Mouse (Mus musculus) liver, postnatal 0 days (tissue): ENCODE results near the gene 1700012P22Rik. TPM values are rescaled to one million over a fixed set of nuclear protein-coding genes. Genes with fewer than 3 reads are reported as not detected.

Experiments
- ATAC-seq: fragments of 200-750 bp; cut with Nextera tagmentation; 2 replicates; pipeline ENCODE4 v1.8.0; 2017; ENCODE audit warnings: mild to moderate bottlenecking, moderate library complexity
- DNase-seq: peaks from one replicate; pipeline ENCODE4 v3.0.0-alpha.2; 2016
- H3K27ac ChIP-seq: fragments of 300-500 bp; sonication (generic); 2 replicates; pipeline ENCODE4 v1.5.1; 2014; ENCODE audit warnings: antibody characterized with exemption, moderate library complexity, mild to moderate bottlenecking, low read depth
- H3K27me3 ChIP-seq: fragments of 300-500 bp; sonication (generic); 2 replicates; pipeline ENCODE4 v1.6.1; 2014; ENCODE audit warnings: low read length, control low read depth, mixed read lengths; ENCODE audit not compliant: insufficient read depth
- H3K36me3 ChIP-seq: fragments of 300-500 bp; sonication (generic); replicated peaks from 2 replicates; pipeline ENCODE4 v1.6.1; 2014; ENCODE audit warnings: mild to moderate bottlenecking, control low read depth, low read length, moderate library complexity, mixed read lengths; ENCODE audit not compliant: insufficient read depth
- H3K4me1 ChIP-seq: fragments of 300-500 bp; sonication (generic); 2 replicates; pipeline ENCODE4 v1.6.1; 2014; ENCODE audit warnings: antibody characterized with exemption, mild to moderate bottlenecking, control low read depth; ENCODE audit not compliant: insufficient read depth
- H3K4me2 ChIP-seq: fragments of 300-500 bp; sonication (generic); 2 replicates; pipeline ENCODE4 v1.6.1; 2014; ENCODE audit warnings: low read depth, mild to moderate bottlenecking, low read length, moderate library complexity, mixed read lengths
- H3K4me3 ChIP-seq: fragments of 300-500 bp; sonication (generic); 2 replicates; pipeline ENCODE4 v1.5.1; 2014; ENCODE audit warnings: low read depth, low read length
- H3K9ac ChIP-seq: fragments of 300-500 bp; sonication (generic); replicated peaks from 2 replicates; pipeline ENCODE4 v1.6.1; 2014; ENCODE audit warnings: mild to moderate bottlenecking, moderate library complexity
- H3K9me3 ChIP-seq: fragments of 300-500 bp; sonication (generic); 2 replicates; pipeline ENCODE4 v1.6.1; 2016; ENCODE audit warnings: mild to moderate bottlenecking, control low read depth, low read length, mixed read lengths
- CTCF ChIP-seq: sonication (generic); IDR thresholded peaks from 2 replicates; pipeline ENCODE4 v1.5.1; 2016; ENCODE audit warnings: antibody characterized with exemption, low read depth
- EP300 ChIP-seq: IDR thresholded peaks from 2 replicates; pipeline ENCODE4 v1.6.1; 2016; ENCODE audit warnings: antibody characterized with exemption, low read depth, mild to moderate bottlenecking
- WGBS: fragments of 180-500 bp; shearing (Covaris S2); extraction: QIAGEN DNeasy Blood & Tissue Kit; methylation state at CpG from one replicate; pipeline ENCODE4 v1.1.7; 2014; ENCODE audit not compliant: insufficient replicate concordance; 5-methylcytosine and 5-hydroxymethylcytosine counted together
- polyA plus RNA-seq: library from polyadenylated mRNA; unstranded; fragments of >200 nt; fragmentation: Nextera tagmentation; extraction: Ambion mirVana; gene quantifications from 2 replicates; pipeline ENCODE4 v1.2.1, GENCODE M21; 2015

Gene 1700012P22Rik
- polyA plus RNA-seq, 1 experiment from 2014 or later = not detected

GRCm38 (mm10) chr4:144441095-144441494, 2.5 kb upstream of the 1700012P22Rik start:
- DNase-seq (no peak), ATAC-seq (no peak)
- no peaks in the 10 kb centered on the region for H3K36me3 ChIP-seq
- H3K4me1 ChIP-seq = no peaks in the 10 kb centered on the region
- no peaks in the 10 kb centered on the region for H3K27me3 ChIP-seq
- no peak overlapping the region for H3K4me3 ChIP-seq
- no peak overlapping the region for H3K9ac ChIP-seq
- no peaks in the 10 kb centered on the region; the same call in 1 of the 2 replicates for H3K9me3 ChIP-seq
- no peak for TF ChIP-seq EP300
- H3K27ac ChIP-seq = no peak overlapping the region
- no peak overlapping the region for H3K4me2 ChIP-seq
- WGBS = 80% methylated on average over 4 of the region's 4 CpGs

GRCm38 (mm10) chr4:144433216-144433615, 5.4 kb downstream of the 1700012P22Rik start:
- WGBS = 72% methylated on average over 5 of the region's 5 CpGs

GRCm38 (mm10) chr4:144430723-144431122, 7.8 kb downstream of the 1700012P22Rik start:
- WGBS = 56% methylated on average over 2 of the region's 2 CpGs
- Histone ChIP-seq H3K4me2 (no peak overlapping the region), H3K9me3 (no peaks in the 10 kb centered on the region), H3K27ac (no peak overlapping the region), H3K4me1 (no peaks in the 10 kb centered on the region), H3K4me3 (no peak overlapping the region), H3K9ac (no peak overlapping the region), H3K36me3 (no peaks in the 10 kb centered on the region), H3K27me3 (no peaks in the 10 kb centered on the region)
- TF ChIP-seq CTCF (no peak), EP300 (no peak)
- DNase-seq = no peak
- ATAC-seq = no peak

More at GRCm38 (mm10) chr4:144433216-144433615, 5.4 kb downstream of the 1700012P22Rik start:
- Histone ChIP-seq H3K4me2 (no peak overlapping the region), H3K27me3 (no peaks in the 10 kb centered on the region), H3K4me1 (no peaks in the 10 kb centered on the region), H3K27ac (no peak overlapping the region), H3K9ac (no peak overlapping the region), H3K9me3 (no peaks in the 10 kb centered on the region), H3K36me3 (no peaks in the 10 kb centered on the region), H3K4me3 (no peak overlapping the region)
- TF ChIP-seq CTCF (no peak), EP300 (no peak)
- ATAC-seq = no peak
- DNase-seq = no peak

GRCm38 (mm10) chr4:144428868-144429267, 9.7 kb downstream of the 1700012P22Rik start:
- Histone ChIP-seq H3K27me3 (no peaks in the 10 kb centered on the region), H3K27ac (no peak overlapping the region), H3K4me3 (no peak overlapping the region), H3K9ac (no peak overlapping the region), H3K9me3 (no peaks in the 10 kb centered on the region), H3K36me3 (no peaks in the 10 kb centered on the region), H3K4me1 (no peaks in the 10 kb centered on the region), H3K4me2 (no peak overlapping the region)
- no peak for TF ChIP-seq EP300
- TF ChIP-seq CTCF = peak; percentile 30
- DNase-seq (no peak), ATAC-seq (no peak)
- WGBS = 15% methylated on average over 3 of the region's 3 CpGs

- Histone ChIP-seq H3K9me3 (no peaks in the 10 kb centered on the region), H3K4me2 (no peak overlapping the region), H3K9ac (no peak overlapping the region), H3K27ac (no peak overlapping the region), H3K36me3 (no peaks in the 10 kb centered on the region), H3K4me3 (no peak overlapping the region), H3K4me1 (no peaks in the 10 kb centered on the region), H3K27me3 (no peaks in the 10 kb centered on the region)
- DNase-seq (no peak), ATAC-seq (no peak)
- TF ChIP-seq CTCF (no peak), EP300 (no peak)
- 57% methylated on average over 5 of the region's 5 CpGs for WGBS
Measured at GRCm38 (mm10) chr4:144424590-144424989, 14.0 kb downstream of the 1700012P22Rik start.

GRCm38 (mm10) chr4:144420644-144421043, 17.9 kb downstream of the 1700012P22Rik start:
- Histone ChIP-seq H3K27me3 (no peaks in the 10 kb centered on the region), H3K36me3 (no peaks in the 10 kb centered on the region), H3K4me3 (no peak overlapping the region), H3K9me3 (no peaks in the 10 kb centered on the region), H3K27ac (no peak overlapping the region), H3K9ac (no peak overlapping the region), H3K4me2 (no peak overlapping the region), H3K4me1 (no peaks in the 10 kb centered on the region)
- no peak for DNase-seq
- no peak for ATAC-seq
- TF ChIP-seq EP300 (no peak), CTCF (peak; percentile 43; the same call in 1 of the 2 replicates)

GRCm38 (mm10) chr4:144408290-144408689, 30.3 kb downstream of the 1700012P22Rik start, which contains the start of gene Pramef12:
Gene Pramef12, minus strand, starts transcription at chr4:144408464.
- no peak for ATAC-seq
- Histone ChIP-seq H3K4me1 (no peaks in the 10 kb centered on the region), H3K36me3 (no peaks in the 10 kb centered on the region), H3K4me2 (no peak within 1 kb of the TSS), H3K27me3 (no peaks in the 10 kb centered on the region), H3K9me3 (no peaks in the 10 kb centered on the region), H3K9ac (no peak within 1 kb of the TSS), H3K4me3 (no peak within 1 kb of the TSS), H3K27ac (no peak within 1 kb of the TSS)
- TF ChIP-seq EP300 (no peak), CTCF (no peak)
- WGBS = 77% methylated on average over 9 of the region's 9 CpGs
- no peak for DNase-seq
